Mouse (Mus musculus): ENCODE results near the gene Nufip2. TPM values are rescaled to one million over a fixed set of nuclear protein-coding genes. Genes with fewer than 3 reads are reported as not detected.

The Nufip2 gene
- total and polyA plus RNA-seq, 3 experiments: 24.7 to 56.1 (median 50.5) TPM

DNA sequence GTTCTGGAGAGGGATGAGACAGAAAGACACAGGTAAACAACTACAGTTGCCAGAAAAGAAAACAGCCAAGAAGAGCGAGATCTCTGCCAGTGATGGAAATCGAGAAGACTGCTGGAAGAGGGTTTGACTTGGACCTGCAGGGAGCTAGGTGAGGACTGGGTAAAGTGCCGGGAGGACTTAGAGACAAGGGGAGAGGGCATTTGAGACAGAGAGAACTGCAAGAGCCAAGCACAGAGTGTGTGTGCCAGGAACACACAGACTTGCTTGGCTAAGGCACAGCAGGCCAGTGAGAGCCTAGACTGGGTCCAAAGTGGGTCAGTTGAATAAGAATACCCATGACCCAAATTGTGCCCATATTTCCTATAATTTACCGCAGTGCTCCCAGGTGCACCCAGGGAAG, 40.5 kb upstream of the Nufip2 start:
- no peak overlapping the region for H3K9ac ChIP-seq (ENCODE audit: control insufficient read depth, low read depth, low read length, poor library complexity, severe bottlenecking)
- H3K27me3 ChIP-seq (ENCODE audit: control insufficient read depth in 1 of 2, insufficient read depth in 2 of 2, low read length in 2 of 2): peaks cover 0 to 2% of the 10 kb centered on the region in 2 experiments; a peak in 3 of 4 replicates
- DNase-seq (ENCODE audit: low read depth, low spot score): no peak
- H3K4me1 ChIP-seq (ENCODE audit: control insufficient read depth in 1 of 2, insufficient read depth in 2 of 2, low read length in 2 of 2): no peaks in the 10 kb centered on the region
- no peak overlapping the region for H3K4me3 ChIP-seq (ENCODE audit: control insufficient read depth in 1 of 2, insufficient read depth in 1 of 2, low read depth in 2 of 2, low read length in 2 of 2)
- no peaks in the 10 kb centered on the region for H3K79me2 ChIP-seq (ENCODE audit: control insufficient read depth, insufficient read depth, low read length, poor library complexity)
- no peaks in the 10 kb centered on the region for H3K9me3 ChIP-seq (replicated peaks; ENCODE audit: insufficient read depth, low read length)
- H3K27ac ChIP-seq (ENCODE audit: control insufficient read depth, low read depth, low read length): no peak overlapping the region
- H3K36me3 ChIP-seq (ENCODE audit: control insufficient read depth in 1 of 2, insufficient read depth in 2 of 2, low read length in 2 of 2): no peaks in the 10 kb centered on the region
- no peak for TF ChIP-seq POLR2AphosphoS2 (IDR thresholded peaks at IDR 0.05; ENCODE audit: low read length)
- TF ChIP-seq SMC3 (IDR thresholded peaks at IDR 0.05; ENCODE audit: low read depth, low read length): no peak
- TF ChIP-seq MEF2A (IDR thresholded peaks at IDR 0.05; ENCODE audit: extremely low read depth, insufficient replicate concordance, low read depth, low read length, poor library complexity, severe bottlenecking): no peak

GRCm38 (mm10) chr11:77648878-77649277, 37.1 kb upstream of the Nufip2 start:
- TF ChIP-seq MAFK (IDR thresholded peaks at IDR 0.05; ENCODE audit: borderline replicate concordance, low read depth, low read length): no peak
- TF ChIP-seq SMC3 (IDR thresholded peaks at IDR 0.05; ENCODE audit: low read depth, low read length): no peak
- TF ChIP-seq CHD1 (IDR thresholded peaks at IDR 0.05; ENCODE audit: low read depth, low read length): no peak
- no peak for TF ChIP-seq GATA1 (IDR thresholded peaks at IDR 0.05; ENCODE audit: low read depth, low read length)
- no peak for TF ChIP-seq KAT2A (conservative IDR thresholded peaks at IDR 0.05; ENCODE audit: low read depth, low read length)
- no peak for TF ChIP-seq GABPA (IDR thresholded peaks at IDR 0.05; ENCODE audit: low read depth, low read length)
- TF ChIP-seq E2F4 (IDR thresholded peaks at IDR 0.05; ENCODE audit: borderline replicate concordance, low read depth, low read length): no peak
- TF ChIP-seq JUND (IDR thresholded peaks at IDR 0.05; ENCODE audit: low read depth, low read length): no peak
- no peak for TF ChIP-seq NELFE (IDR thresholded peaks at IDR 0.05; ENCODE audit: low read depth, low read length)
- no peak for TF ChIP-seq ZMIZ1 (IDR thresholded peaks at IDR 0.05; ENCODE audit: low read depth, low read length)
- TF ChIP-seq TCF12 (IDR thresholded peaks at IDR 0.05; ENCODE audit: low read depth, low read length): no peak
- TF ChIP-seq POLR2A (IDR thresholded peaks at IDR 0.05; ENCODE audit: control insufficient read depth in 1 of 2, insufficient read depth in 1 of 2, low read depth in 1 of 2, low read length in 2 of 2, poor library complexity in 1 of 2): no peak
- TF ChIP-seq RCOR1 (IDR thresholded peaks at IDR 0.05; ENCODE audit: low read depth, low read length): no peak
- TF ChIP-seq CTCF (IDR thresholded peaks at IDR 0.05 in 2 of 3, conservative IDR thresholded peaks at IDR 0.05 in 1 of 3; ENCODE audit: control insufficient read depth in 1 of 3, insufficient read depth in 1 of 3, low read depth in 2 of 3, low read length in 3 of 3, poor library complexity in 1 of 3, severe bottlenecking in 1 of 3): no peak
- no peak for TF ChIP-seq SIN3A (IDR thresholded peaks at IDR 0.05; ENCODE audit: low read length)
- TF ChIP-seq RAD21 (IDR thresholded peaks at IDR 0.05; ENCODE audit: low read depth, low read length): no peak
- no peak for TF ChIP-seq TAL1 (IDR thresholded peaks at IDR 0.05; ENCODE audit: low read length)
- no peak for TF ChIP-seq ELF1 (IDR thresholded peaks at IDR 0.05; ENCODE audit: low read depth, low read length)
- TF ChIP-seq CHD2 (IDR thresholded peaks at IDR 0.05; ENCODE audit: low read length): no peak
- H3K79me2 ChIP-seq (ENCODE audit: control insufficient read depth, insufficient read depth, low read length, poor library complexity): no peaks in the 10 kb centered on the region
- H3K9me3 ChIP-seq (replicated peaks; ENCODE audit: insufficient read depth, low read length): no peaks in the 10 kb centered on the region
- no peak overlapping the region for H3K9ac ChIP-seq (ENCODE audit: control insufficient read depth, low read depth, low read length, poor library complexity, severe bottlenecking)
- H3K27me3 ChIP-seq (ENCODE audit: control insufficient read depth in 1 of 2, insufficient read depth in 2 of 2, low read length in 2 of 2): peaks cover 0 to 2% of the 10 kb centered on the region in 2 experiments; a peak in 3 of 4 replicates
- no peak for DNase-seq (ENCODE audit: low read depth, low spot score)
- H3K4me3 ChIP-seq (ENCODE audit: control insufficient read depth in 1 of 2, insufficient read depth in 1 of 2, low read depth in 2 of 2, low read length in 2 of 2): no peak overlapping the region
- no peak overlapping the region for H3K27ac ChIP-seq (ENCODE audit: control insufficient read depth, low read depth, low read length)
- no peaks in the 10 kb centered on the region for H3K36me3 ChIP-seq (ENCODE audit: control insufficient read depth in 1 of 2, insufficient read depth in 2 of 2, low read length in 2 of 2)
- no peaks in the 10 kb centered on the region for H3K4me1 ChIP-seq (ENCODE audit: control insufficient read depth in 1 of 2, insufficient read depth in 2 of 2, low read length in 2 of 2)
